Mouse (Mus musculus) thymus, adult 2 months (tissue): ENCODE results near the gene Pfkm.

Experiments
- CTCF ChIP-seq: fragments of 200-500 bp; IDR thresholded peaks from 2 replicates; pipeline ENCODE4 v1.5.1; 2012; ENCODE audit warnings: mild to moderate bottlenecking, control low read depth, low read length, moderate library complexity, borderline replicate concordance; ENCODE audit not compliant: control insufficient read depth, poor library complexity, insufficient read depth; ENCODE audit errors: extremely low read depth
- POLR2A ChIP-seq: fragments of 200-500 bp; IDR thresholded peaks from 2 replicates; pipeline ENCODE4 v1.6.1; 2012; ENCODE audit warnings: mild to moderate bottlenecking, low read length, control low read depth, moderate library complexity; ENCODE audit not compliant: control insufficient read depth, poor library complexity, insufficient read depth; ENCODE audit errors: extremely low read depth

- TF ChIP-seq CTCF, result no peak
- TF ChIP-seq POLR2A, result no peak
Measured at GRCm38 (mm10) chr15:98154146-98154545, 61.8 kb downstream of the Pfkm start.
